Mouse (Mus musculus): ENCODE data around the gene Nabp1. TPM values are rescaled to one million over a fixed set of nuclear protein-coding genes. Genes with fewer than 3 reads are reported as not detected.

Gene Nabp1
- total RNA-seq (2023), result 100 to 1,000 TPM; 164 to 179 TPM

GRCm38 (mm10) chr1:51478262-51479026 is at the start of gene Nabp1:
TSS of gene Nabp1 (minus strand) at chr1:51478425.

Other genes starting within 250 kb of the Nabp1 start
- 1 to 10 TPM in 1 of 2 experiments, under 1 TPM in 1; 0.55 to 1.5 TPM for gene Cavin2, start 189.3 kb downstream of the Nabp1 start, total RNA-seq (2023)